Mouse (Mus musculus) E14TG2a.4 (cell line): ENCODE data around the gene Zcchc14.

Experiments used
- H3K27me3 ChIP-seq: 2 replicates; pipeline ENCODE4 v1.6.1; 2014; ENCODE audit warnings: low read length, control low read depth; ENCODE audit not compliant: insufficient read depth
- H3K36me3 ChIP-seq: 2 replicates; pipeline ENCODE4 v1.6.1; 2014; ENCODE audit warnings: low read length, control low read depth; ENCODE audit not compliant: insufficient read depth
- H3K4me1 ChIP-seq: replicated peaks from 2 replicates; pipeline ENCODE4 v1.6.1; 2014; ENCODE audit warnings: low read depth, low read length, control low read depth
- H3K4me3 ChIP-seq: replicated peaks from 2 replicates; pipeline ENCODE4 v1.5.1; 2014; ENCODE audit warnings: mild to moderate bottlenecking, low read length
- H3K9me3 ChIP-seq: 2 replicates; pipeline ENCODE4 v1.6.1; 2014; ENCODE audit warnings: low read length, control low read depth
- CTCF ChIP-seq: conservative IDR thresholded peaks from 2 replicates; pipeline ENCODE4 v1.5.1; 2014; ENCODE audit warnings: low read length
- NANOG ChIP-seq: IDR thresholded peaks from 2 replicates; pipeline ENCODE4 v1.6.1; 2014; ENCODE audit warnings: borderline replicate concordance, low read length, mixed read lengths
- POU5F1 ChIP-seq: IDR thresholded peaks from 2 replicates; pipeline ENCODE4 v1.6.1; 2014; ENCODE audit warnings: low read length, borderline replicate concordance

The Zcchc14 gene

DNA sequence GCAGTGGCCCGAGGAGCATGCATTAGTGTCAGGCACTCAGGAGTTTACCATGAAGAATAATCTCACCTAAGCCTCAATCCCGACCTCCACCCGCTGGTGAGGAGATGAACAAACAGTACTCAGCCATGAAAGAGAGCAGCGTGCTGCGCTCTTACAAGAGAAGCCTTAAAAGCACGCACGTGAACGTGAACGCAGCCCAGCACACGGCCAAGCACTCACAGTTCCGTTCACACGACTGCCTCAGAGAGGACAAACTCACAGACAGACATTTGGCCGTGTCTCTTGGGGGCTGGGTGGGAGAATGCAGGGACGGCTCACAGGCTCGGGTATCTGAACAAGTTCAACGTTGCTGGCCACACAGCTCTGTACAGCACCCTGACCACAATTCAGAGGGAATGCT, 4.2 kb downstream of the Zcchc14 start:
- Histone ChIP-seq H3K9me3 (no peaks in the 10 kb centered on the region), H3K27me3 (peaks cover 18% of the 10 kb centered on the region), H3K4me1 (peaks cover 68% of the 10 kb centered on the region), H3K36me3 (peaks cover 47% of the 10 kb centered on the region), H3K4me3 (no peak overlapping the region)
- no peak for TF ChIP-seq CTCF
- TF ChIP-seq NANOG: no peak
- TF ChIP-seq POU5F1: no peak

DNA sequence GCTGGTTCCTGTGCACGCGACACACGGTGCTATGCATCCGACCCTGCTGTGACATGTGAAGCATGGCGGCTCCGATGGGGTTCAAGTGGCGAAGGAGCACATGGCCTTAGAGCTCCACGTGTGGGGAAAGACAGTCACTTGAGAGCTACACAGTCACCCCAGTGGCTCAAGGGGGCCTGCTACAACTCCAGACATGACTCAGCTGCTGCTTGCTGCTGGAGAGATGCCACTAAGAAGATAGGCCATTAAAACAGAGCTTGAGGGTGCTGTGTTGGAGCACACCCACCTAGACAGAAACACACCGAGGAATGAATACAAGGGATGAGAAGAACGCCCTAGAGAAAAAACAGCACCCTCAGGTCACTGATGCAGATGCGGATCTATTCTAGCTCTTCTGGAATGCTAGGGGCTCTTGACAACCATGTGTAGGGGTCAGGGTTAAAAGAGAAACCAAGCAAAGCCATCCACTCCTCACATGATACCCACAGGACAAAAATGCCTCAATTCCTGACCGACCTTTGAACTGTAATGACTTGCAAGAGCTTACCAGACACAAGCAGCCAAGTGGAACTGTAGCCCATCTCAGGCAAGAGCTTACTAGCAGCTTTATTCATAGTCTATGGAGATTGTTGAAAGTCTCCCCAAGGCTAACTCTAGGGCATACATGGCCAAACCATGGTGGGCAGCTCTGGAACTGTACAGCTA, 5.0 kb downstream of the Zcchc14 start:
- peaks cover 68% of the 10 kb centered on the region for H3K4me1 ChIP-seq
- no peaks in the 10 kb centered on the region for H3K9me3 ChIP-seq
- H3K27me3 ChIP-seq: peaks cover 18% of the 10 kb centered on the region
- no peak for TF ChIP-seq POU5F1
- TF ChIP-seq CTCF: no peak
- TF ChIP-seq NANOG: no peak
- no peak overlapping the region for H3K4me3 ChIP-seq
- peaks cover 47% of the 10 kb centered on the region for H3K36me3 ChIP-seq

DNA sequence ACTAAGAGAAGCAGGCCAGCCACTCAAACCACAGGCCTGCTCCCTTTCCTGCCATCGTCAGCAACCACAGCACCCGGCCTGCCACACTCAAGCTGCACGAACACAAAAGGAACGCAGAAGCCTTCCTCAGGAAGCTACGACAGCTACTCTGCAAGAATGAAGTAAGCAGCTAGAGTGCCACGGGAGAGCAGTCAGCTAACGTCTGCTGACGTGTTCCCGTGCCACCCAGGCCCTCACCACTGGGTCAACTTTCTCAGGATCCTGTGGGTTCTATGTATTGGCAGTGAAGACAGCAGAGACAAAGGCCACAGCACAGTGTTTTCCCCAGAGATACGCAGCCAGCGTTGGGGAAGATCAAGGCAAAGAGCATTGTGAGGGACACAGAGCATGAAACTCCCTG, 9.3 kb downstream of the Zcchc14 start:
- Histone ChIP-seq H3K27me3 (no peaks in the 10 kb centered on the region), H3K4me1 (peaks cover 56% of the 10 kb centered on the region), H3K36me3 (peaks cover 23% of the 10 kb centered on the region), H3K4me3 (no peak overlapping the region), H3K9me3 (no peaks in the 10 kb centered on the region)
- TF ChIP-seq NANOG (no peak), POU5F1 (no peak), CTCF (no peak)

GRCm38 (mm10) chr8:121642804-121643203, 9.9 kb downstream of the Zcchc14 start:
- peaks cover 50% of the 10 kb centered on the region for H3K4me1 ChIP-seq
- no peaks in the 10 kb centered on the region for H3K27me3 ChIP-seq
- H3K36me3 ChIP-seq: peaks cover 17% of the 10 kb centered on the region
- H3K4me3 ChIP-seq: no peak overlapping the region
- TF ChIP-seq CTCF: no peak
- TF ChIP-seq POU5F1: no peak
- no peak for TF ChIP-seq NANOG
- H3K9me3 ChIP-seq: no peaks in the 10 kb centered on the region

DNA sequence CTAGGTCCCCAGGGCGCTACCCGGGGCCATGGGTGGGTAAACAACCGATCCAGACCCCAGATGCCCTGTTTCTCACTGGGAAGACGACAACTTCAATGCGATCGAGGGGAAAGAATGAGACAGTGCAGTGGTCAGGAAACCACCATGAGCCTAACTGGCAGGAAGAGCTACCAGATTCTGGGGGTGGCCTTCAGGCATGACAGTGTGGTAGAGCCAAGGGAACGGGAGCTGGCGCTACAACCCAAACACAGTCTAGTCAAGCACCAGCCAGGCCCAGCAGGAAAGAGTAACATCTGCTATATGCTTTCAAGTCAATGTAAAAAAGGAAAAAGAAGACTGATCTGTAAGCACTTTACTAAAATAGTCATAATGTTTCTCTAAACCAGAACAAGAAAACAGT, 16.5 kb downstream of the Zcchc14 start:
- H3K4me1 ChIP-seq: peaks cover 40% of the 10 kb centered on the region
- no peaks in the 10 kb centered on the region for H3K27me3 ChIP-seq
- H3K4me3 ChIP-seq: no peak overlapping the region
- H3K36me3 ChIP-seq: peaks cover 13% of the 10 kb centered on the region
- H3K9me3 ChIP-seq: no peaks in the 10 kb centered on the region
- TF ChIP-seq NANOG (no peak), POU5F1 (no peak), CTCF (no peak)

DNA sequence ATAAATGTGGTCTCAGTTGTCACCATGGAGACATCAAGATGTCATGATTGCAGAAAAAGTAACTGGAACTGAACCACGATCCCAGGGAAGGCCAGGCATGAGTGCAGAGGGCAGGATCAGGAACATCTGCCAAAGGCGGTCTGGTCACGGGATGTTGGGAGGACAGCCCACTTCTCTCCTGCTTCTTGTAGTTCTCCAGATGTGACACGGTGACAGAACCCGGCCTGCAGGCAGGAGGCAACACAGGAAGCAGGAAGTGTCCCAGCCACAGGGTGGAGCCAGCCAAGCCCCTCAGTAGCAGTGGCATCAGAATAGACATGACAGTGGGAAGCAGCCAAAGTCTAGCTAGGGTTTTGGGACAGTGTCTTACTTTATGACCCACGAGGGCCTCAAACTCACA, 17.2 kb downstream of the Zcchc14 start:
- peaks cover 37% of the 10 kb centered on the region for H3K4me1 ChIP-seq
- H3K36me3 ChIP-seq: peaks cover 13% of the 10 kb centered on the region
- TF ChIP-seq POU5F1 (no peak), NANOG (no peak), CTCF (no peak)
- no peaks in the 10 kb centered on the region for H3K27me3 ChIP-seq
- no peak overlapping the region for H3K4me3 ChIP-seq
- no peaks in the 10 kb centered on the region for H3K9me3 ChIP-seq

DNA sequence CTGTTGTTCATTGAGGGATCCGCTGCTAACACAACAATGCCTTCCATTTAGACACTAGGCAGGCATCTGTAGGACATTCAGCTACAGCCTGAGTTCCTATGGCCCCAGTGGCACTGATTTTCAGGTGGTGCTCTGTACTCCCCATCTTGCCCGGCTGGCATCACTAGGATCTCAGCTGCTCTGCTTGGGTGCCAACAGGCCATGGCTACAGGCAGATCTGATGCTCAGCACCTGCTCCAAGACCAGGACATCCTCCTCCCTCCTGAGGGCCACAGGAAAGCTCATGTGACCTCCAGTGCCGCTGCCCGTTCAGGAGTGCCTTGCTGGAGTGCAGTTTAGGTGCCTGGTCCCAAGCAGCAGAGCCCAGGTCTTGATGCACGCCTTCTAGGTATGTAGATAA, 20.3 kb downstream of the Zcchc14 start:
- no peaks in the 10 kb centered on the region for H3K27me3 ChIP-seq

DNA sequence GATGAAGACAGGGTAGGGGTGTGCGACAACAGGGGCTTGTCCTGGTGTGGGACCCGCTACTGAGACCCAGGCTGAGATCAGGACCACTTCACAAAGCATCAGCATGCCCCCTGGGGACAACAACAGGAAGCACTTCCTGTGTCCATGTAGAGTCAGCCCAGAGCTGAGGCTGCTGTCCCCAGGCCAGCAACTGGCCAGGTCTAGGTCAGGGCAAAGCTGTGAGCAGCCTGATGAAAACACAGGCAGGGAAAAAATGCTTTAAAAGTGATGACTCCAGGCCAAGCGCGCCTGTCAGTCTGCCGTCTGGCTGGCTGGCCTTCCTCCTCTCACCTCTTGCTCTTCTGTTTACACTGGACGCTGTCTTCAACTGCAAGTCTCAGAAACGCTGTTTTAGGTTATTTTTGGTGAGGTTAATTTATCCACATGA, 21.0 kb downstream of the Zcchc14 start:
- no peak overlapping the region for H3K4me3 ChIP-seq
- TF ChIP-seq CTCF (no peak), POU5F1 (no peak), NANOG (no peak)
- no peaks in the 10 kb centered on the region for H3K9me3 ChIP-seq
- H3K36me3 ChIP-seq: peaks cover 30% of the 10 kb centered on the region
- no peaks in the 10 kb centered on the region for H3K27me3 ChIP-seq
- peaks cover 25% of the 10 kb centered on the region for H3K4me1 ChIP-seq

More for the DNA sequence above, 20.3 kb downstream of the Zcchc14 start:
- H3K9me3 ChIP-seq: no peaks in the 10 kb centered on the region
- peaks cover 31% of the 10 kb centered on the region for H3K4me1 ChIP-seq
- no peak overlapping the region for H3K4me3 ChIP-seq
- TF ChIP-seq NANOG: no peak
- no peak for TF ChIP-seq CTCF
- no peak for TF ChIP-seq POU5F1
- H3K36me3 ChIP-seq: peaks cover 23% of the 10 kb centered on the region

DNA sequence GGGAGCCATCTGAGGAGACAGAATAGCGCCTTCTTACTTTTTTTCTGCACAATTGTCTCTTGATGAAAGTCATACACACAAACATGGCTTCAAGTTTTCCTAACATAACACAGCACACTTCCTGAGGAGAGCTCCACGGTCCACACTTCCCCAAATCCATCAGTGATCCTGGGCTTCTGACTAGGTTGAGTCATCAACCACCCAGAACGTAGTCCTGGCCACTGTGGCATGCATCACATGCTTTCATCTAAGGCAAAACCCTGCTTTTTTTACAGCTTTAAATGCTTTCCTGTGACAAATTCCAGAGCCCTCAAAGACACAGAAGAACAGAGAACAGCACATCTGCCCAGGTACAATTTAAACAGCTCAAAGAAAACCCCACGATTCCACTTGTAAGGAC, 24.0 kb downstream of the Zcchc14 start:
- Histone ChIP-seq H3K4me1 (peaks cover 22% of the 10 kb centered on the region), H3K36me3 (peaks cover 42% of the 10 kb centered on the region)
- TF ChIP-seq NANOG (no peak), CTCF (no peak), POU5F1 (no peak)

More for the DNA sequence above, 24.0 kb downstream of the Zcchc14 start:
- Histone ChIP-seq H3K27me3 (no peaks in the 10 kb centered on the region), H3K4me3 (no peak overlapping the region), H3K9me3 (no peaks in the 10 kb centered on the region)
